In the genomic region with DNA sequence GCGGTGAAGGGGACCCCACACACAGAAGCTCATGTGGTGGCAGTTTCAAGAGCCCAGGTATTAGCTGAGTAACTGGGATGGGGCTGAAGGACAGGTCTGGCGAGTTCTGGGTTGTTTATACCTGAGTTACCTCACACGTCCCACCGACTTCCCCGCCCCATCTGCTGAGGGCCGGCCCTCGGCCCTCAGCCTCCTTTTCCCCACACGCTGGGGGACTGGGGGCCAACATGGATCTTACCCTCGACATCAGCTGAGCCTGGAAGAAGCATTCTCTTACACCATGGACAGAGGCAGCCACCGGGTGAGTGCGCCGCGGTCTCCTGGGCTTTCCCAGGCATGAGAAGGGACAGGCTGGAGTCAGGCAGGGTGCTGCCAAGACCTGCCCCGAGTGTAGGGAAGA, we compare ENCODE assay signal across 21 mouse cellular contexts. TPM values are rescaled to one million over a fixed set of nuclear protein-coding genes. Genes with fewer than 3 reads are reported as not detected.
DNase-seq lines count a peak whose midpoint lies in the region; ATAC-seq and TF ChIP-seq lines count a peak whose summit lies in the region.
"Had no signal": no experiment of that assay in that cellular context is flagged by ENCODE, and none has a peak within 500 bp of the region (broad histone marks: within the 10 kb centered on the region; RNA-seq: fewer than 3 reads in every experiment).

A gene (plus strand): TSS at position 246 of the 400 bp plus-strand sequence.

- H3K4me3 ChIP-seq in limb, embryonic 11.5 days (ENCODE audit: low read depth, low read length), result no peak within 1 kb of the TSS
- no peak within 1 kb of the TSS for H3K4me3 ChIP-seq in limb, embryonic 10.5 days
- peak within 1 kb of the TSS; percentile 20 for H3K4me3 ChIP-seq in embryonic facial prominence, embryonic 13.5 days
- peak within 1 kb of the TSS; percentile 21 for H3K4me3 ChIP-seq in stomach, postnatal 0 days (ENCODE audit: low read depth, low read length)
- H3K4me3 ChIP-seq: forebrain, embryonic 12.5 days; hindbrain, embryonic 12.5 days; midbrain, embryonic 12.5 days; neural tube, embryonic 13.5 days had no signal

- 19% methylated on average over 14 of the region's 14 CpGs for WGBS in limb, embryonic 11.5 days
- 17% methylated on average over 14 of the region's 14 CpGs for WGBS in limb, embryonic 10.5 days
- WGBS in embryonic facial prominence, embryonic 13.5 days, result 21% methylated on average over 14 of the region's 14 CpGs
- WGBS in stomach, postnatal 0 days, result 21% methylated on average over 14 of the region's 14 CpGs

- no peak for ATAC-seq in limb, embryonic 11.5 days (ENCODE audit: insufficient number of reproducible peaks, low FRiP score, low TSS enrichment, low read depth)
- no peak for ATAC-seq in embryonic facial prominence, embryonic 13.5 days (ENCODE audit: insufficient number of reproducible peaks, insufficient read depth, low FRiP score, low TSS enrichment, low read depth)
- ATAC-seq in stomach, postnatal 0 days (ENCODE audit: low FRiP score, low TSS enrichment), result peak; percentile 45; the same call in 1 of the 2 replicates

- H3K9me3 ChIP-seq in limb, embryonic 11.5 days (ENCODE audit: control insufficient read depth, low read length), result no peaks in the 10 kb centered on the region
- no peaks in the 10 kb centered on the region for H3K9me3 ChIP-seq in limb, embryonic 10.5 days (replicated peaks)
- no peaks in the 10 kb centered on the region for H3K9me3 ChIP-seq in embryonic facial prominence, embryonic 13.5 days
- H3K9me3 ChIP-seq in stomach, postnatal 0 days (ENCODE audit: control insufficient read depth, low read length), result no peaks in the 10 kb centered on the region
- H3K9me3 ChIP-seq: forebrain, embryonic 12.5 days; hindbrain, embryonic 12.5 days; midbrain, embryonic 12.5 days; neural tube, embryonic 13.5 days had no signal

- DNase-seq in limb, embryonic 11.5 days (ENCODE audit: low spot score), result peak; percentile 21
- no peak for DNase-seq in limb, embryonic 10.5 days (ENCODE audit: low spot score)
- peak; percentile 39 for DNase-seq in ZHBTc4 (ENCODE audit: low read depth, low spot score)
- DNase-seq in stomach, postnatal 0 days (ENCODE audit: low spot score), result peak; percentile 42
- DNase-seq in cerebellum, postnatal 36 days, result no peak
- no peak for DNase-seq in cerebellum, adult 11-12 months
- DNase-seq: adrenal gland, adult 8-10 months; cerebellum, adult 11 months; cerebellum, postnatal 25 days; gastrocnemius, postnatal 14 days; kidney, adult 18-20 months; kidney, postnatal 25 days; right cerebral cortex, postnatal 25 days; thymus, adult 18-20 months had no signal

- TF ChIP-seq CTCF in stomach, postnatal 0 days (IDR thresholded peaks at IDR 0.05; ENCODE audit: low read depth), result no peak

- peak within 1 kb of the TSS; percentile 27; the same call in 1 of the 2 replicates for H3K9ac ChIP-seq in limb, embryonic 11.5 days (ENCODE audit: low read length)
- H3K9ac ChIP-seq in embryonic facial prominence, embryonic 13.5 days, result no peak within 1 kb of the TSS
- H3K9ac ChIP-seq in stomach, postnatal 0 days (ENCODE audit: low read length), result peak within 1 kb of the TSS; percentile 38
- H3K9ac ChIP-seq: forebrain, embryonic 12.5 days; hindbrain, embryonic 12.5 days; midbrain, embryonic 12.5 days; neural tube, embryonic 13.5 days had no signal

- H3K27me3 ChIP-seq in limb, embryonic 11.5 days (ENCODE audit: control insufficient read depth, insufficient read depth, low read length), result peaks cover 5% of the 10 kb centered on the region; the same call in 1 of the 2 replicates
- peaks cover 39% of the 10 kb centered on the region for H3K27me3 ChIP-seq in limb, embryonic 10.5 days (ENCODE audit: low read depth, poor library complexity, severe bottlenecking)
- peaks cover 8% of the 10 kb centered on the region for H3K27me3 ChIP-seq in embryonic facial prominence, embryonic 13.5 days
- no peaks in the 10 kb centered on the region for H3K27me3 ChIP-seq in stomach, postnatal 0 days (ENCODE audit: control insufficient read depth, insufficient read depth, low read length)
- H3K27me3 ChIP-seq: forebrain, embryonic 12.5 days; midbrain, embryonic 12.5 days; neural tube, embryonic 13.5 days had no signal

- no peak within 1 kb of the TSS for H3K27ac ChIP-seq in limb, embryonic 11.5 days (replicated peaks; ENCODE audit: low read depth, low read length)
- H3K27ac ChIP-seq in limb, embryonic 10.5 days, result no peak within 1 kb of the TSS
- no peak within 1 kb of the TSS; the same call in 1 of the 2 replicates for H3K27ac ChIP-seq in embryonic facial prominence, embryonic 13.5 days
- peak within 1 kb of the TSS; percentile 71 for H3K27ac ChIP-seq in stomach, postnatal 0 days (replicated peaks)
- H3K27ac ChIP-seq: forebrain, embryonic 12.5 days; hindbrain, embryonic 12.5 days; macrophage; midbrain, embryonic 12.5 days; neural tube, embryonic 13.5 days had no signal

- no peaks in the 10 kb centered on the region for H3K36me3 ChIP-seq in limb, embryonic 11.5 days (ENCODE audit: control insufficient read depth, insufficient read depth, low read length)
- no peaks in the 10 kb centered on the region for H3K36me3 ChIP-seq in limb, embryonic 10.5 days
- H3K36me3 ChIP-seq in embryonic facial prominence, embryonic 13.5 days, result no peaks in the 10 kb centered on the region
- H3K36me3 ChIP-seq in stomach, postnatal 0 days (ENCODE audit: control insufficient read depth, insufficient read depth, low read length), result no peaks in the 10 kb centered on the region
- H3K36me3 ChIP-seq: forebrain, embryonic 12.5 days; hindbrain, embryonic 12.5 days; midbrain, embryonic 12.5 days; neural tube, embryonic 13.5 days had no signal

- no peak within 1 kb of the TSS for H3K4me2 ChIP-seq in limb, embryonic 11.5 days (ENCODE audit: low read depth, severe bottlenecking)
- H3K4me2 ChIP-seq in embryonic facial prominence, embryonic 13.5 days, result peak within 1 kb of the TSS; percentile 19
- H3K4me2 ChIP-seq in stomach, postnatal 0 days (replicated peaks; ENCODE audit: low read depth), result peak within 1 kb of the TSS; percentile 34
- H3K4me2 ChIP-seq: forebrain, embryonic 12.5 days; hindbrain, embryonic 12.5 days; midbrain, embryonic 12.5 days; neural tube, embryonic 13.5 days had no signal

- no peak for TF ChIP-seq EP300 in stomach, postnatal 0 days (optimal IDR thresholded peaks at IDR 0.05)

- H3K4me1 ChIP-seq in limb, embryonic 11.5 days (ENCODE audit: control insufficient read depth, insufficient read depth, low read length), result no peaks in the 10 kb centered on the region
- H3K4me1 ChIP-seq in limb, embryonic 10.5 days, result no peaks in the 10 kb centered on the region
- no peaks in the 10 kb centered on the region for H3K4me1 ChIP-seq in embryonic facial prominence, embryonic 13.5 days
- peaks cover 5% of the 10 kb centered on the region; the same call in 1 of the 2 replicates for H3K4me1 ChIP-seq in stomach, postnatal 0 days (replicated peaks; ENCODE audit: control insufficient read depth, insufficient read depth)
- H3K4me1 ChIP-seq: forebrain, embryonic 12.5 days; hindbrain, embryonic 12.5 days; midbrain, embryonic 12.5 days; neural tube, embryonic 13.5 days had no signal

RNA-seq across cellular contexts. Expression of the gene that starts here (rescaled TPM):
- polyA plus RNA-seq in limb, embryonic 11.5 days (2014; fragmentation: Nextera tagmentation; extraction: Ambion mirVana), result 0.63 and 0.77 TPM in 2 replicates
- 0.51 and 0.95 TPM in 2 replicates for polyA plus RNA-seq in limb, embryonic 10.5 days (2016; fragmentation: Nextera tagmentation; extraction: Ambion mirVana)
- polyA plus RNA-seq in embryonic facial prominence, embryonic 13.5 days (2015; fragmentation: Nextera tagmentation; extraction: Ambion mirVana), result 2.5 and 3.8 TPM in 2 replicates
- polyA plus RNA-seq in stomach, postnatal 0 days (2015; fragmentation: Nextera tagmentation; extraction: Ambion mirVana), result 33.1 and 33.6 TPM in 2 replicates
- polyA plus RNA-seq: liver, adult 2 months; macrophage; neural tube, embryonic 13.5 days had no signal

Comparison
In these comparisons a context has a peak if more than half of its experiments do, and no peak if none do; other contexts are left out.
1. Peak in DNase-seq and H3K9ac ChIP-seq in limb, embryonic 11.5 days; RNA of the gene not detected or under 1 TPM.
2. DNase-seq: peak in ZHBTc4 (single experiment) and stomach, postnatal 0 days (single experiment); none in limb, embryonic 10.5 days (single experiment), cerebellum, postnatal 36 days (0 of 2) and cerebellum, adult 11-12 months (single experiment).
3. H3K4me3 ChIP-seq: peak in embryonic facial prominence, embryonic 13.5 days (single experiment) and stomach, postnatal 0 days (single experiment); none in limb, embryonic 11.5 days (single experiment) and limb, embryonic 10.5 days (single experiment).